Mouse (Mus musculus): Measurements from ENCODE around the gene Morc1. TPM values are rescaled to one million over a fixed set of nuclear protein-coding genes. Genes with fewer than 3 reads are reported as not detected.

The Morc1 gene
- total and polyA plus RNA-seq, 2 experiments from 2014 or later = 0.11 TPM

- no peak overlapping the region for H3K4me2 ChIP-seq (ENCODE audit: low read depth, low read length, poor library complexity, severe bottlenecking)
- 94% methylated on average over 3 of the region's 3 CpGs for WGBS
- no peak for ATAC-seq (ENCODE audit: low FRiP score)
These were observed 177.2 kb downstream of the Morc1 start for GRCm38 (mm10) chr16:48608224-48608623.

GRCm38 (mm10) chr16:48610866-48611265 is 179.8 kb downstream of the Morc1 start:
- Histone ChIP-seq H3K27me3 (ENCODE audit: insufficient read depth, low read length) (no peaks in the 10 kb centered on the region), H3K36me3 (ENCODE audit: insufficient read depth, low read length) (no peaks in the 10 kb centered on the region), H3K4me1 (ENCODE audit: insufficient read depth, low read length) (no peaks in the 10 kb centered on the region), H3K27ac (ENCODE audit: low read depth, low read length) (no peak overlapping the region), H3K4me3 (ENCODE audit: low read depth, low read length) (no peak overlapping the region), H3K9ac (replicated peaks; ENCODE audit: low read length, poor library complexity, severe bottlenecking) (no peak overlapping the region), H3K4me2 (ENCODE audit: low read depth, low read length, poor library complexity, severe bottlenecking) (no peak overlapping the region), H3K9me3 (ENCODE audit: low read length) (no peaks in the 10 kb centered on the region)
- no peak for DNase-seq (ENCODE audit: low spot score)
- ATAC-seq (ENCODE audit: low FRiP score) = no peak
- no peak for TF ChIP-seq CTCF (IDR thresholded peaks at IDR 0.05)
- WGBS = 56% methylated on average over 1 of the region's 1 CpGs

More at GRCm38 (mm10) chr16:48608224-48608623, 177.2 kb downstream of the Morc1 start:
- no peak for DNase-seq (ENCODE audit: low spot score)
- Histone ChIP-seq H3K4me3 (ENCODE audit: low read depth, low read length) (no peak overlapping the region), H3K36me3 (ENCODE audit: insufficient read depth, low read length) (no peaks in the 10 kb centered on the region), H3K9ac (replicated peaks; ENCODE audit: low read length, poor library complexity, severe bottlenecking) (no peak overlapping the region), H3K27ac (ENCODE audit: low read depth, low read length) (no peak overlapping the region), H3K27me3 (ENCODE audit: insufficient read depth, low read length) (no peaks in the 10 kb centered on the region), H3K4me1 (ENCODE audit: insufficient read depth, low read length) (no peaks in the 10 kb centered on the region), H3K9me3 (ENCODE audit: low read length) (no peaks in the 10 kb centered on the region)
- no peak for TF ChIP-seq CTCF (IDR thresholded peaks at IDR 0.05)

GRCm38 (mm10) chr16:48611436-48611835 is 180.4 kb downstream of the Morc1 start:
- 88% methylated on average over 2 of the region's 2 CpGs for WGBS
- no peaks in the 10 kb centered on the region for H3K9me3 ChIP-seq (ENCODE audit: low read length)
- H3K4me2 ChIP-seq (ENCODE audit: low read depth, low read length, poor library complexity, severe bottlenecking) = no peak overlapping the region
- no peak for TF ChIP-seq CTCF (IDR thresholded peaks at IDR 0.05)
- ATAC-seq (ENCODE audit: low FRiP score) (no peak), DNase-seq (ENCODE audit: low spot score) (no peak)
- no peak overlapping the region for H3K27ac ChIP-seq (ENCODE audit: low read depth, low read length)
- no peaks in the 10 kb centered on the region for H3K27me3 ChIP-seq (ENCODE audit: insufficient read depth, low read length)
- H3K4me1 ChIP-seq (ENCODE audit: insufficient read depth, low read length) = no peaks in the 10 kb centered on the region
- H3K4me3 ChIP-seq (ENCODE audit: low read depth, low read length) = no peak overlapping the region
- no peaks in the 10 kb centered on the region for H3K36me3 ChIP-seq (ENCODE audit: insufficient read depth, low read length)
- H3K9ac ChIP-seq (replicated peaks; ENCODE audit: low read length, poor library complexity, severe bottlenecking) = no peak overlapping the region

- no peaks in the 10 kb centered on the region for H3K4me1 ChIP-seq (ENCODE audit: insufficient read depth, low read length)
- 40% methylated on average over 1 of the region's 1 CpGs for WGBS
- TF ChIP-seq CTCF (IDR thresholded peaks at IDR 0.05) = no peak
These were observed 182.7 kb downstream of the Morc1 start for GRCm38 (mm10) chr16:48613783-48614182.

GRCm38 (mm10) chr16:48620510-48620909 is 189.5 kb downstream of the Morc1 start:
- no peak overlapping the region for H3K4me2 ChIP-seq (ENCODE audit: low read depth, low read length, poor library complexity, severe bottlenecking)
- TF ChIP-seq CTCF (IDR thresholded peaks at IDR 0.05) = no peak
- no peaks in the 10 kb centered on the region for H3K27me3 ChIP-seq (ENCODE audit: insufficient read depth, low read length)
- no peaks in the 10 kb centered on the region for H3K9me3 ChIP-seq (ENCODE audit: low read length)
- H3K36me3 ChIP-seq (ENCODE audit: insufficient read depth, low read length) = no peaks in the 10 kb centered on the region
- H3K9ac ChIP-seq (replicated peaks; ENCODE audit: low read length, poor library complexity, severe bottlenecking) = no peak overlapping the region
- H3K27ac ChIP-seq (ENCODE audit: low read depth, low read length) = no peak overlapping the region
- WGBS = 44% methylated on average over 8 of the region's 8 CpGs
- ATAC-seq (ENCODE audit: low FRiP score) (no peak), DNase-seq (ENCODE audit: low spot score) (no peak)
- no peaks in the 10 kb centered on the region for H3K4me1 ChIP-seq (ENCODE audit: insufficient read depth, low read length)
- H3K4me3 ChIP-seq (ENCODE audit: low read depth, low read length) = no peak overlapping the region

More at GRCm38 (mm10) chr16:48613783-48614182, 182.7 kb downstream of the Morc1 start:
- no peak overlapping the region for H3K4me2 ChIP-seq (ENCODE audit: low read depth, low read length, poor library complexity, severe bottlenecking)
- H3K27me3 ChIP-seq (ENCODE audit: insufficient read depth, low read length) = no peaks in the 10 kb centered on the region
- H3K9me3 ChIP-seq (ENCODE audit: low read length) = no peaks in the 10 kb centered on the region
- H3K4me3 ChIP-seq (ENCODE audit: low read depth, low read length) = no peak overlapping the region
- no peak overlapping the region for H3K27ac ChIP-seq (ENCODE audit: low read depth, low read length)
- DNase-seq (ENCODE audit: low spot score) = no peak
- H3K36me3 ChIP-seq (ENCODE audit: insufficient read depth, low read length) = no peaks in the 10 kb centered on the region
- no peak for ATAC-seq (ENCODE audit: low FRiP score)
- no peak overlapping the region for H3K9ac ChIP-seq (replicated peaks; ENCODE audit: low read length, poor library complexity, severe bottlenecking)

GRCm38 (mm10) chr16:48621019-48621418 is 190.0 kb downstream of the Morc1 start:
- no peaks in the 10 kb centered on the region for H3K27me3 ChIP-seq (ENCODE audit: insufficient read depth, low read length)
- no peak overlapping the region for H3K9ac ChIP-seq (replicated peaks; ENCODE audit: low read length, poor library complexity, severe bottlenecking)
- 44% methylated on average over 2 of the region's 2 CpGs for WGBS
- no peak overlapping the region for H3K27ac ChIP-seq (ENCODE audit: low read depth, low read length)
- ATAC-seq (ENCODE audit: low FRiP score) (no peak), DNase-seq (ENCODE audit: low spot score) (no peak)
- H3K36me3 ChIP-seq (ENCODE audit: insufficient read depth, low read length) = no peaks in the 10 kb centered on the region
- H3K4me3 ChIP-seq (ENCODE audit: low read depth, low read length) = no peak overlapping the region
- H3K9me3 ChIP-seq (ENCODE audit: low read length) = no peaks in the 10 kb centered on the region
- TF ChIP-seq CTCF (IDR thresholded peaks at IDR 0.05) = no peak
- no peak overlapping the region for H3K4me2 ChIP-seq (ENCODE audit: low read depth, low read length, poor library complexity, severe bottlenecking)
- no peaks in the 10 kb centered on the region for H3K4me1 ChIP-seq (ENCODE audit: insufficient read depth, low read length)
